Mouse (Mus musculus): ENCODE measurements at regions not wholly inside any gene's neighbourhood (a gene's known extent, or its start where the extent isn't known, plus 50 kb on each side); places are given as distances from the start of the nearest gene placed in this dataset.
"Not testable (repeated sequence)": the region's sequence is repeated elsewhere in the genome, so short reads cannot be mapped to it uniquely, and the experiment has no call there.

DNA sequence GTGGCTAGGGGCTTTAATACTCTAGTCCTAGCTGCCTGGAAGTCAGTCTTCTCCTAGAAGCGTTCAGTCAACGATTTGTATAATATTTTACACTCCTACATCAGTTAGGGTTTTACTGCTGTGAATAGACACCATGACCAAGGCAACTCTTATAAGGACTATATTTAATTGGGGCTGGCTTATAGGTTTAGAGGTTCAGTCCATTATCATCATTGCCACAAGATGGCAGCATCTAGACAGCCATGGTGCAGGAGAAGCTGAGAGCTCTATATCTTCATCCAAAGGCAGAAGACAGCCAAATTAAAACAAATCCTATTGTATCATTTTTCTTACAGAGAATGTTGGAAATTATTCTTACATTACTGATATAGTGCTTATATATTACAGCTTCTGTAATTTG is 167.0 kb upstream of the Ndn start:
- peak; percentile 0 for DNase-seq (ENCODE audit: extremely low spot score)

DNA sequence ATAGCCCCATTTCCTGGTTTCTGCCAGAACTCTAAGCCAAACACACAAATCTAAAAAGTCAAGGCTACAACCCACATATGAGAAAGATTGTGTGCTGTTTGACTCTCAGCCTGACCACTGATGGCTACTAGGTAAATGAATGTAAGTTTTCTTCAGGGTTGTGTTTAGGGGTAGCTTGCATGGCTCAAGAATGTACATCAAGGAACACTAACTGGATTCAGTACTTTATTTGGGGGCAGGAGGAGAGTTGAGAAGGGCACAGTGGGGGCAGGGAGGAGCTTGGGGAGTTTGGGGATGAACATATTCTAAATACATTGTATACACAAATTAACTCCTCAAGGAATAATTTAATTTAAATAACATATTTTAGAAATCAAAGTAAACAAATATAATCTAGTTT is 137.8 kb upstream of the Ndn start:
- DNase-seq (ENCODE audit: extremely low spot score): no peak

DNA sequence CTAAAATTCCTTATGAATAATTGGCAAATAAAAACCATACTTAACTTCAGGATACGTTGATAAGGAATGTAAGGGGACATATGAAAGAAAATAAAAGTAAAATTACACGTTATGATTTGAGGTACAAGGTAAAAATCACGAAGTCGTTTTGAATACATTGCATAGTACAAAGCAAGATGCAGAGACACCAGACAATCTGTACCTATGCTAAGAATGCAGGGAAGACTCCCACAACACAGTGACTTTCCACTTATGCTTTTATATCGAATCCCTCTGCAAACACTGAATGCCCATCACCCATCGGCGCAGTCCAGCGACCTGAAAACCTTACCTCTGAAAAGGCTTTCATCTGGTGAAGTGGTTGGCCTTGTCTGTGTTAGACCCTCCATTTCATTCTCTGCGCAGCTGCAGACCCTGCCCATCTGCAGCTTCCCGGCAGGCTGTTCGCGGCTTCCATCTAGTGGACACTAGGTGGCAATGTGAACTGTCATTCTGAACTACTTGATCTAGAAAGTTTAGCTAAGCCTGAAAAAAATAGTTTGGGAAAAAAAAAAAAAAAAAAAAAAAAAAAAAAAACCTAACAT is 137.2 kb upstream of the Ndn start:
- peak; percentile 37 for DNase-seq (ENCODE audit: extremely low spot score)

GRCm38 (mm10) chr7:62225184-62225583 is 121.2 kb upstream of the Ndn start:
- no peak for DNase-seq (ENCODE audit: extremely low spot score)

GRCm38 (mm10) chr7:62227727-62228126 is 118.6 kb upstream of the Ndn start:
- DNase-seq (ENCODE audit: extremely low spot score): no peak

- DNase-seq (ENCODE audit: extremely low spot score): no peak
Measured at GRCm38 (mm10) chr7:62230713-62231112, 115.7 kb upstream of the Ndn start.

- DNase-seq (ENCODE audit: extremely low spot score): peak; percentile 78
Measured at GRCm38 (mm10) chr7:62231120-62231574, 115.2 kb upstream of the Ndn start.

DNA sequence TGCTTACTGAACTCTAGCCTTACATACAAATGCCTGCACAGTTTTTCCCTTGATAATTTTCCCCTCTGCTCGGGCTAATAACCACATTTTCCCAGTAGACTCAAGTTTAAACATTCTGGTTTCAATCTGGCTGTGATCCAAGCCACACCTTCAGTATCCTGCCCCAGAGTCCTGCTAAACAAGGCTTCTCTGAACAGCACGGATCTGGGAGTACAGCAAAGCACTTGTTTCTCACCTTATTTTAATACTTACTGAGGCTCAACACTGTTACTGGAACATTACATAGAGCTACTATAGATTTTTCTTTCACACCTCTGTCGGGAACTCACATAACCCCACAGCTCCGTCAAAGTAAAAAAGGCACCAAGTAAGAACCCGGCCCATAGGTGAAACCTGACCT is 114.3 kb upstream of the Ndn start:
- DNase-seq (ENCODE audit: extremely low spot score): no peak

DNA sequence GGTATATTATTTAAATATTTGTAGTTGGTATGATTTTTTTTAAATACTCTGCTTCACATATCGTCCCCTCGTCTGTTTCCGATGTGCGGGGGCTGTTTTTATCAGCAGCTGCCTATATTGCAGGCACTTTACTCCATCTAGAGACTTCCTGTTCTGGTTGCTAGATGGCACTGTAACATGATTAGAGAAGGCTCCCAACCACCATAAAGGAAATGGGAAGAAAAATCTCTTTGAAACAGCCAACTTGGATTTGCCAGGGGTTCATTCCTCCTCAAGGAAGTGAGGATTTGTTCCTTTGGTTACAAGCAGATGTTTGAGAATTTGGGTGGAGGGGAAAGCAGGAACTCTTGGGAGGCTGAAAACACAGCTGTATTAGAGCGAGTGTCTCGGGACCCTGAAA is 112.3 kb upstream of the Ndn start:
- no peak for DNase-seq (ENCODE audit: extremely low spot score)

- DNase-seq (ENCODE audit: extremely low spot score): no peak
Measured at GRCm38 (mm10) chr7:62235766-62236165, 110.6 kb upstream of the Ndn start.

DNA sequence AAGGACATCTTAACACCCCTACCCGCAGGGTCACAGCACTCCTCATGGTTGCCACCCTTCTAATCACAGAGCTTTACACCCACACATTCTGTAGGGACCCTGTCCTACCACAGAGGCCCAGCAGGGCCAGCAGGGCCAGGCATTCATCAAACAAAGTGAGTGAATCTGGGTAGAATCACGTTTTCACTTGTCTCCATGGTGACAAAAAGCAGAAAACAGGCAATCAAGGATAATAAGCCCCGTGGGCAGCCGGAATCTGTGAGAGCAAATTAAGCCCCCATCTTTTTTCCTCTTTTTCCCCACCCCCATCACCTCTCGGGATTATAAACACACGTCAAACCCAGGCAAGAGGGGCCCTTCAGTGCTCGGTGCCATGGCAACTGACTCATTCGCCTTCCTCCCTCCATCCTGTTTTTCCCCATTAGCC is 84.7 kb upstream of the Ndn start:
- peak; percentile 27 for DNase-seq (ENCODE audit: extremely low spot score)

- not testable (repeated sequence) for DNase-seq (ENCODE audit: extremely low spot score)
Measured at GRCm38 (mm10) chr7:62262174-62262573, 84.2 kb upstream of the Ndn start.

- no peak for DNase-seq (ENCODE audit: extremely low spot score)
Measured at GRCm38 (mm10) chr7:62269156-62269855, 77.1 kb upstream of the Ndn start.

GRCm38 (mm10) chr7:62276219-62276618 is 70.2 kb upstream of the Ndn start:
- no peak for DNase-seq (ENCODE audit: extremely low spot score)

GRCm38 (mm10) chr7:62278492-62278891 is 67.9 kb upstream of the Ndn start:
- DNase-seq (ENCODE audit: extremely low spot score): peak; percentile 26

- no peak for DNase-seq (ENCODE audit: extremely low spot score)
Measured at GRCm38 (mm10) chr7:62279022-62279421, 67.3 kb upstream of the Ndn start.

All from embryo, embryonic 9.5 days (tissue).